Mouse (Mus musculus): ENCODE data around the gene Ggt7.
"Not testable (repeated sequence)": the region's sequence is repeated elsewhere in the genome, so short reads cannot be mapped to it uniquely, and the experiment has no call there.

The Ggt7 gene

DNA sequence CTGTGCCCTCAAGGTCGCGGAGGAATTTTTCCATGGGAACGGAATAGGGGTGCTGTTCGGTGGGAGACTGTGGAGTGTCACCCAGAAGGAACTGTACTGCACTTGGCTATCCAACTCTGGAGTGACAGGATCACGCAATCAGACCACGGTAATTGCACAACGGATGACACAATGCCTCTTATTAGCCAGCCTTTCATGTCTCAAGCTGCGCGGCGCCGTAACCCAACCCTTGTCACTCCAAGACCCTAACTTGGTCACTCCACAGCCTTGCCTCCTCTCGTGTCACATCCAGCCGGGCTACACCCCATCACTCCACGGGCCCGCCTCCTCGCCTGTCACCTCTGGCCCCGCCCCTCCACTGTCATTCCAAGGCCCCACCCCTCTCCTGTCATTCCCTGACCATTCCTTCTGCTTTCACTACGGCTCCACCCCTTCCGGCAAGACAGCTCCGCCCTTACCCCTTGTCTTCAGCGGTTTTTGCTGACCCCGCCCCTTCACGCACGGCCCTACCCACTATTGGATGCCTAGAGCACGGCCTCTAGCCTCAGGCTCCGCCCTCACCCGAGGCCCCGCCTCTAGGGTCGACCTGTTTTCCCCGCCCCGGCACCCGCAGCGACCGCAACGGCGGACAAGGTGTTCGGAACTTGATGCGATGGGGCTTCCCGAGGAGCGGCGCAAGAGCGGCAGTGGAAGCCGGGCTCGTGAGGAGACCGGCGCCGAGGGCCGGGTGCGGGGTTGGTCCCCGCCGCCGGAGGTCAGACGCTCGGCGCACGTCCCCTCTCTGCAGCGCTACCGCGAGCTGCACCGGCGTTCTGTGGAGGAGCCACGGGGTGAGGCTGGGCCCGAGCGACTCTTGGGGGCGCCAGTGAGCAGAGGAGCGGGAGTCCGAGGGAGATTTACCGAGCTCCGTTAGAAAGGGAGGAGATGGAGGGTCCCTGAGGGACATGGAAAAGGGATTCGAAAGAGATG lies at the start of gene Ggt7, which contains the start of gene Acss2:
Gene Ggt7 (minus strand): TSS at position 783 of the 969 bp plus-strand sequence.
Gene Acss2 (plus strand): TSS at position 494 of the 969 bp plus-strand sequence.
- peak; percentile 77 for DNase-seq (ENCODE audit: extremely low read depth, low read depth, low spot score)

DNA sequence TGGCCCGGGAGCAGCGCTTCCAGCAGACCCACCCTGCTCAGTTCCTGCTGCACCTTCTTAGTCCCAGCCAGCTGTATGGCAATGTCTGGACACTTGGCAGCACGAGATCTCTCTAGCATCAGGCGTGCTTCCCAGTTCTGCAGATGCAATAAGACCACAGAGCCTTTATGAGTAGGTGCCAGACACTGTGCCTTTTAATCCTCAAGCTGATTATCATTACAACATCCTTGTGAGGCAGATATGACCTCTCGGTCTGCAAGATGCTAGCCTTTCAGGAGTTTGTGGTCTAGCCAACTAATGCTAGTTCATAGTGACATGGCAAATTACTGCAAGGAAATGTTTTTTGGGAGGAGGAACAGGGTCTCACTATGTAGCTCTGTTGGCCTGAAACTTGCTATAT lies 49.7 kb upstream of the Ggt7 start:
- DNase-seq (ENCODE audit: extremely low read depth, low read depth, low spot score), result no peak

DNA sequence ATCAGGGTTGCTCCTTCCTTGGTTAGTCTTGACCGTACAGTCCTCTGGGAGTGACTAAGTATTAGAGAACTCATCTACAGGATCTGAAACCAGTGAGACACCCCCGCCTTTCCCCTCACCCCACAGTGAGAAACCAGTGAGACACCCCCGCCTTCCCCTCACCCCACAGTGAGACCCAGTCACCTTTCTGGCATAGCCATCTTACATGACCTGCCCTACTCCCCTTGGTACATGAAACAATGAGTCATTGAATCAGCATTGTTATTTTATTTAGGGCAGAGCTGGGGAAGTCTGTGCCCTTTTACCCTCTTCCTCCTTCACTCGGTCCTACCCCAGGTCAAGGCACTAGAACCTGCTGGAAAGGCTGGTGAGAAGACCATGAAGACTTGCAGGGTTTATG lies 44.9 kb upstream of the Ggt7 start:
- no peak for DNase-seq (ENCODE audit: extremely low read depth, low read depth, low spot score)

DNA sequence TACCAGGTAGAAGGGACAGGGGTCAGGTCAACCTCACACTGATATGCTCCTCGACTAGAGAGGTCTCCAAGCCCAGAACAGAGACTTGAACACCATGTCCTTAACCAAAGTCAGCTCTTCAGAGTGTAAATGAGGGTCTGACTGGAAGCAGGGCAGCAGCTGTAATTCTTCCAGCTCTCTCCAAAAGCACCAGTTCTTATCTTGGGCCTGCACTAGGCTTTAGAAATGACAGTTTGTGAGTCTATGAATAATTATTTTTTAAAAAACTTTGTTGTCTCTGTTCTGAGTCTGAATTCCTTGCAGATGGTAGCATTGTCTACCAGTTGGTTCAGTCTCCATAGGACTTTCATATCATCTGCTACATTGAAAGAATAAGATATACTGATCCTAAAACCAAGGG lies 44.2 kb upstream of the Ggt7 start:
- no peak for DNase-seq (ENCODE audit: extremely low read depth, low read depth, low spot score)

- DNase-seq (ENCODE audit: extremely low read depth, low read depth, low spot score), result no peak
These were observed 36.5 kb upstream of the Ggt7 start for GRCm38 (mm10) chr2:155554426-155554985.

DNA sequence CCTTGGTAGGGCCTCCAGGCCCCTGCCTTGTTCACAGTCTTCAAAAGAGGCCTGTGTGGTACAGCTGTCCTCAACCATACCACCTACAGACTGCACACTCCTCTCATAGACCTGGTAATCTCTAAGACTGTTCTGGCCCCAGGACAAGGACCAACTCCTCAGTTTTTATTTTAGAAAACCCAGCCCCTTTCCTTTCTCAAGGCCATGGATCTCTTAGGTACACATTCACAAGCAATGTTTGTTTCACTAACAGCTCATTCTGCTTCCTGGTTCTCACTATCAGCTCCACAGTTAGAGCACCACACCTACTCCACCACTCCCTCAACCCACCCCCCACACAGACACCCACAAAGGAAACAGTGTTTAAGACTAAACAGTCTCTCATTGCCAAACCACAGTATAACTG lies 34.9 kb upstream of the Ggt7 start:
- DNase-seq (ENCODE audit: extremely low read depth, low read depth, low spot score), result no peak

- no peak for DNase-seq (ENCODE audit: extremely low read depth, low read depth, low spot score)
These were observed 34.3 kb upstream of the Ggt7 start for GRCm38 (mm10) chr2:155552336-155552735.

DNA sequence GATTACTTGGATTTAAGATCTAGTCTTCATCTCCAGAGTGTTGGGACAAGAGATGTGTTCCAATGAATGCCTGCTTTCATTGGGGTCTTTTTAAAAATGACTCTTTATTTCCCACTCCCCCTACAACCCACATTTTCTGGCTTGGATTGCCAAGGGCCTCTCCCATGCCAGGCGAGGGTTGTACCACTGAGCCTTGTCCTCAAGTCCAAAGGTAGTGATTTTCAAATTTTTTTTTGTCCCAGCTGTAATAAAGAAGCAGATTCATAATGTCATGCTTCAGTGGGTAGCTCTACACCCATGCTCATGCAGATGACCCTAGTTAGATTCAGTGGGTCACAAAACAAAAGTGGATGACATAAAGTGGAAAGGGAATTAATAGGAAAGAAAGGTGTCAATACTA lies 28.9 kb upstream of the Ggt7 start:
- no peak for DNase-seq (ENCODE audit: extremely low read depth, low read depth, low spot score)

- DNase-seq (ENCODE audit: extremely low read depth, low read depth, low spot score), result peak; percentile 82
These were observed 22.9 kb upstream of the Ggt7 start for GRCm38 (mm10) chr2:155540822-155541458.

DNA sequence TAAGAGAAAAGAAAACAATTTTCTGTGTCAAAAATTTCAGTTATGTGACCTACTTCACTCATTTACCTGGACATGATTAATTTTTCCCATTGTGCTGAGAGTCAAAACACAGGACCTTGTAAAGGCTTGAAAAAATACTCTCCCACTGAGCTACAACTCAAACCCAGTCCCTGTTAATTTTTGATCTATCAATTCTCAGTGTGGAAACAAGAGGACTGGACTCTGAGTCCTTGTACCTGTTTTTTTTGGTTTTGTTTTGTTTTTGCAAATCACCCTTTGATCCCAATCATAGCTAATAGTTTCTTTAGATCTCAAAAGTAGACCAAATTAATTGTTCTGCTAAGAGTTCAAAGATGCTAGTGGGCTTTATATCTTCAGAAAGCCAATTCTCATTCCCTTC lies 21.7 kb upstream of the Ggt7 start:
- DNase-seq (ENCODE audit: extremely low read depth, low read depth, low spot score), result no peak

GRCm38 (mm10) chr2:155538463-155539057 lies 20.5 kb upstream of the Ggt7 start:
- not testable (repeated sequence) for DNase-seq (ENCODE audit: extremely low read depth, low read depth, low spot score)

- no peak for DNase-seq (ENCODE audit: extremely low read depth, low read depth, low spot score)
These were observed 19.9 kb upstream of the Ggt7 start for GRCm38 (mm10) chr2:155537761-155538462.

DNA sequence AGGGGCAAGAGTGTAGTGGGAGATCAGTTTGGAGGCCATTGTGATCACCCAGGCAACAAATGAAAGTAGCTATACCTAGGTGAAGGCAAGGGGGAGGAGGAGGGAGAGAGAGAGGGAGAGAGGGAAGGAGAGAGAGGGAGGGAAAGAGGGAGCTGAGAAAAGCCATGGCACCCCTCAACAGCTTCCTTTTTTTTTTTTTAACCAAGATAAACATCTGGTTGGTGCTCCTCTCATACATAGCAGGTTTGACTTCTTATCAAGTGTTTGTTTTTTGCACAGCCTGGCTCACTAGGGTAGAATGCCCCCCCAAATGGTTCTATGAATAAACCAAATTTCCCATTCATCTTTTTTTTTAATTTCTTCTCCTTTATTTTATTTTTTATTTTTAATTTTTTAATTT lies 18.3 kb upstream of the Ggt7 start:
- DNase-seq (ENCODE audit: extremely low read depth, low read depth, low spot score), result no peak

DNA sequence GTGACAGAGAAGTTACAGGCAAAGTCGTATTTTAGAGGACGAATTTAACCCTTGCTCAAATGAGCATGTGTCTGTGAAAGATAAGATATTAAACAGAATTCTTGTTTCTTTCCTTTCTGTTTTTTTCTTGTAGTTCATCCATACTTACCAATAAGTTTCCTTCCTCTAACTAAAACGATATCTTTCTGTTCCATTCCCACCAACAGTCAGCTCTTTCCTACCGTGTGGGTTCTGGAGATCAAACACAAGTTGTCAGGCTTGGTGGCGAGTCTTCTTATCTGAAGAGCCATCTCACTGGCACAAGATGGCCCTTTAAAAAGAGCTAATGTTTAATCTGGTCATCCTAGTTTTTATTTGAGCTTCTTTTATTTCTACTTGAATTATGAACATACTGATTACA lies 9.3 kb upstream of the Ggt7 start:
- DNase-seq (ENCODE audit: extremely low read depth, low read depth, low spot score), result no peak

DNA sequence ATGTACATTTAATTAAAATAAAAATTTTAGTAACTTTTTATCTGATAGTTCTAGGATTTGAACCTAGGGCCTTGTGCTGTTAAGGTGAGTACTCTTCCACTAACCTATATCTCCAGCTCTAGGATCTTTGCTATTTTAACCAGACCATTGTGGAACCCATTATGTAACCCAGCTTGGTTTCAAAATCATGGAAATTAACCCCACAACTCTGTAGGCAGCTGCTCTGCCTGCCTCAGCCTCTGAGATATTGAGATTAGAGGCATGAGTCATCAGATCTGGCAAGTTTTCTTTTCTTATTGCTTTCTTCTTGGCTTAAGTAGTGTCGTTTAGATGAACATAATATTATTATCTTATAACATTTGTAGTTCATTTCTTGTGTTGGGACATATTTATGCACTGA lies 6.3 kb upstream of the Ggt7 start:
- peak; percentile 72 for DNase-seq (ENCODE audit: extremely low read depth, low read depth, low spot score)

DNA sequence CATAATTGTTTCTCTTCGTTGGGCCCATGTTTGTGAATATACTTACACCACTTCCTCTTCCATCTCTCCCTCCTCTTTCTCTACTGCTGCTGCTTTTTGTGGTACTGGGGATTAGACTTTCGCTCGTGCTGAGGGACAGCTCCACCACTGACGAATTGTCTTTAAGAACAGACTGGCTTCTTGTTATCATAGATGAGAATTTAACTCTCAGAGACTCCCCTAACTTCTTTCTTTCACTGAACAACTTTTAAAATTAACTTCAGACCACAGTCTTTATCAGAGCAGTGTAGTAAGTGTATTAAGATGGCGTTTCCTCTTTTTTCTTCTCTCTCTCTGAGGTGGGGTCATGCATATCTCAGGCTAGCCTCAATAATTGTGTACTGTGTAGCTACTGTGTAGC lies 5.7 kb upstream of the Ggt7 start:
- DNase-seq (ENCODE audit: extremely low read depth, low read depth, low spot score), result no peak

DNA sequence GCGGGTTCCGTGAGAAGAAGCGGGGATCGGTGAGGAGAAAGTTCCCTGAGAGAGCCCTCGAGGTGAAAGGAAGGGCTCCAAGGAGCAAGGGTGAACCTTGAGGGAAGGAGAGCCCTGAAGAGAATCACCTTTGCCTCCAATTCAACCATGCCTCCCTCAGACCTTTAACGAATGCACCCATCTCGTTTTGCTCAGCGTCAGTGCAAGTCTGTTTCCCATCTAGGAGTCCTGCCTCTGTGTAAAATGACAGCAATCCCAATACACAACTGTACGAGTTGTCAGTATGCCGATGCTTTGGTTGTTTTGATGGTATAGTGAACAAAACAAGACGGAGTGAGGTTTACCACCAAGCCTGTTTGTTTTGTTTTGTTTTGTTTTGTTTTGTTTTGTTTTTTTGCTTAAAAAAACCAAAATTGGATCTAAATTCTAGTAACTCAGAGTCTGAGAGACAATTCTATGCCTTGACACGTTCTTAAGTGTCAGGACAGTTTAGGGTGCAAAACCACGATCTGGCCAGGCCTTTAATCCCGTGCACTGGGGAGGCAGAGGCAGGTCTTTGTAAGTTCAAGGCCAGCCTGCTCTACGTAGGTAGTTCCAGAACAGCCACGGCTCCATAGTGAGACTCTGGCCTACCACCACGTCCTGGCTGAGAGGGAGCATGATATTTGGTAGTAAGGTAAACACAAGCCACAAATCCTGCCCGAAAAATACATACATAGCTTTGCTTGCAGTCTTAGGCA lies 664 bp upstream of the Ggt7 start:
- no peak for DNase-seq (ENCODE audit: extremely low read depth, low read depth, low spot score)

DNA sequence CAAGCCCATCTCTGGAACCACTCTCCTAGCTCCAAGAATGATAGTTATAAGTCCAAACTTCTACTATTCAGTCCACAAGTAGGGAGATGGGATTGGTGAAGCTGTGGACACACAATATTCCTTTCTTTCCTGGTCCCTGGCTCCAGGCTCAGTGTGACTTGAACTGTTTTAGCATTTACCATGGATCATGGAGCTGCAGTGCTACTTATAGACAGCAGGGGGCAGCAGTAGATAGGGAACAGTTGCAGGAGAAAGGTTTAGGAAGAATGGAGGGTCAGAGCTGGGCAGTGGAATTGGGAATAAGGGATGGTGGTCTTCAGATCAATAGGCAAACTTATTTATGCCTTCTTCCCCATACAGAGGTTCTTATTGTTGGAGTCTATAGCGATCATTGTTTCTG lies 2.1 kb downstream of the Ggt7 start:
- DNase-seq (ENCODE audit: extremely low read depth, low read depth, low spot score), result no peak

DNA sequence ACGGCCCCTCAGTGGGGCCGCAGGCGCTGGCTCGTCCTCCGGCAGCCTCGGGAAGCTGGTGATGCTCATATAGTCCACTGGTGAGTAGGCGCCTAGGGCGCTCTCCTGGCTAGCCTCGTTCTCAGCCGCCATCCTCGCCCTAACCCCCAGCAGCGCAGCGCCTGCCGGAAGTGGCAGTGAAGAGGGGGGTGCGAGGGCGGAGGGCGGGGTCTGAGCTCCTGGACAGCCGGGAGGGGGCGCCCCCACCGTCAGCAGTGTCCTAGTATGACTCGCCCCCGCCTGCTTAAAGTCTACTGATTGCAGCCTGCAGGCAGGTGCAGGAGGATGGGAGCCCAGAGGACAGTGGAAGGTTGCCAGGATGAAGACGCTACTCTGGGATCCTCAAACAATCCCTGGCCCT lies 3.4 kb downstream of the Ggt7 start:
- DNase-seq (ENCODE audit: extremely low read depth, low read depth, low spot score), result no peak

GRCm38 (mm10) chr2:155513543-155513942 lies 4.5 kb downstream of the Ggt7 start:
- no peak for DNase-seq (ENCODE audit: extremely low read depth, low read depth, low spot score)
